Comparison of ENCODE assay signal across 14 mouse cellular contexts in genomic region chr9:46899283-46899682, GRCm38 (mm10).
"Had no signal": no experiment of that assay in that cellular context is flagged by ENCODE, and none has a peak within 500 bp of the region (broad histone marks: within the 10 kb centered on the region; RNA-seq: fewer than 3 reads in every experiment).

No protein-coding gene starts in this region.

- H3K9ac ChIP-seq: midbrain, embryonic 13.5 days; midbrain, embryonic 15.5 days; neural tube, embryonic 12.5 days; stomach, embryonic 15.5 days had no signal

- H3K36me3 ChIP-seq: midbrain, embryonic 13.5 days; midbrain, embryonic 15.5 days; neural tube, embryonic 12.5 days; stomach, embryonic 15.5 days had no signal

- DNase-seq: lung, adult 2 months; lung, postnatal 14 days; lung, postnatal 36 days; thymus, adult 2 months; thymus, postnatal 25 days; thymus, postnatal 4 days had no signal

- H3K4me2 ChIP-seq: midbrain, embryonic 11.5 days; midbrain, embryonic 13.5 days; midbrain, embryonic 15.5 days; neural tube, embryonic 12.5 days; stomach, embryonic 15.5 days had no signal

- H3K4me1 ChIP-seq: megakaryocyte, embryonic 14.5 days; midbrain, embryonic 13.5 days; midbrain, embryonic 15.5 days; neural tube, embryonic 12.5 days; stomach, embryonic 15.5 days had no signal

- H3K27me3 ChIP-seq: megakaryocyte, embryonic 14.5 days; midbrain, embryonic 13.5 days; midbrain, embryonic 15.5 days; neural tube, embryonic 12.5 days; stomach, embryonic 15.5 days had no signal

- H3K27ac ChIP-seq: macrophage; midbrain, embryonic 13.5 days; midbrain, embryonic 15.5 days; neural tube, embryonic 12.5 days; stomach, embryonic 15.5 days; stomach, postnatal 0 days had no signal

- H3K9me3 ChIP-seq: midbrain, embryonic 13.5 days; midbrain, embryonic 15.5 days; neural tube, embryonic 12.5 days; stomach, embryonic 15.5 days had no signal

- ATAC-seq: midbrain, embryonic 13.5 days; midbrain, embryonic 15.5 days had no signal

- H3K4me3 ChIP-seq: megakaryocyte, embryonic 14.5 days; midbrain, embryonic 13.5 days; midbrain, embryonic 15.5 days; neural tube, embryonic 12.5 days; stomach, embryonic 15.5 days had no signal
